Mouse (Mus musculus) monocyte, adult 5-6 weeks (primary cell): ENCODE measurements at regions not wholly inside any gene's neighbourhood (a gene's known extent, or its start where the extent isn't known, plus 50 kb on each side); places are given as distances from the start of the nearest gene placed in this dataset.
"Not testable (repeated sequence)": the region's sequence is repeated elsewhere in the genome, so short reads cannot be mapped to it uniquely, and the experiment has no call there.

Experiments used
- ATAC-seq: fragments of 153-309, 156-312 bp; replicated peaks from 2 replicates; pipeline ENCODE4 v1.8.0; 2017; ENCODE audit warnings: mild to moderate bottlenecking; ENCODE audit not compliant: low TSS enrichment, insufficient number of reproducible peaks, severe bottlenecking, poor library complexity, low FRiP score

DNA sequence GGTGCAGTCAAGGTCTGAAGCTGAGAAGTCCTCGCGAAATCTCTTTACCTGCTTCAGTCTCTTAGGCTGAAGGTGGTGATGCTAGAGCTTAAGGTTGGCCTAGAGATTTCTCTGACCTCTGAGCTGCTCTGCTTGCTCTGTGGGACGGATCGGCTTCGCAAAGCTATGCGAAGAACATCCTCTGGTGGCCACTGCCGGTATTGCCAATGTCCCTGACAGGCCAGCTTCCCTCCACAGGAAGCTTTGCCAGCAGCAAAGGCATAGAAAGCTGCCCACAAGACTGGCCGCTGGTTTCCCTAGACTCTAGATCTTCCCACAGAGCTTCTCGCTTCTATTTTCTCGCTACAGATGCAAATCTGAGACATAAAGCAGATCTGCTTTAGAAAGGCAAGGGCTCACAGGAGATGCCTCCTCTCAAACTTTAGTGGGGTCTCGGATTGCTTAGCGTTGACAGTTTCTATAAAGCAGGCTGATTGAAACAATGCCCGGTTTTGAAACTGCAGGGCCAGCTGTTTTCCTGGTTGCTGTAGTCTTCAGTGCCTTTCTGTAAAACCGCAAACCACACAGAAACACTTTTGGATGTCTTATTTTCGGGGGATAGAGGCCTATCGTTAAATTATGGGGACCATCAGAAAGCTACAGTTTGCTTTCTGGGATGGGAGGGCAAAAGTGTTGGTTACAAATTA is 153.7 kb downstream of the Car8 start:
- ATAC-seq, result no peak

GRCm38 (mm10) chr4:8079349-8079748 is 159.5 kb downstream of the Car8 start:
- no peak for ATAC-seq

- no peak for ATAC-seq
Measured at GRCm38 (mm10) chr4:8072989-8073573, 165.8 kb downstream of the Car8 start.

DNA sequence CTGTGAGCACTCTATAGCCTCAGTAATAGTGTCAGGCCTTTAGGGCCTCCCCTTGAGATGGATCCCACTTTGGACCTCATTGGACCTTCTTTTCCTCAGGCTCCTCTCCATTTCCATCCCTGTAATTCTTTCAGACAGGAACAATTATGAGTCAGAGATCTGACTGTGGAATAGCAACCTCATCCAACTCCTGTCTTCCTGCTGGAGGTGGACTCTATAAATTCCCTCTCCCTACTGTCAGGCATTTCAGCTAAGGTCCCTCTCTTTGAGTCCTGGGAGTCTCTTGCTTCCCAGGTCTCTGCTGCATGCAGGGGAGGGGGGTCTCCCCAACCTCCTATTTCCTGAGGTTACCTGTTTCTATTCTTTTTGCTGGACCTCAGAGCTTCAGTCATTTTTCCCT is 168.1 kb downstream of the Car8 start:
- not testable (repeated sequence) for ATAC-seq

- ATAC-seq, result no peak
Measured at GRCm38 (mm10) chr4:8068086-8068485, 170.8 kb downstream of the Car8 start.

GRCm38 (mm10) chr4:8041776-8042175 is 197.1 kb downstream of the Car8 start:
- ATAC-seq, result no peak

- no peak for ATAC-seq
Measured at GRCm38 (mm10) chr4:8037863-8038262, 201.0 kb downstream of the Car8 start.

DNA sequence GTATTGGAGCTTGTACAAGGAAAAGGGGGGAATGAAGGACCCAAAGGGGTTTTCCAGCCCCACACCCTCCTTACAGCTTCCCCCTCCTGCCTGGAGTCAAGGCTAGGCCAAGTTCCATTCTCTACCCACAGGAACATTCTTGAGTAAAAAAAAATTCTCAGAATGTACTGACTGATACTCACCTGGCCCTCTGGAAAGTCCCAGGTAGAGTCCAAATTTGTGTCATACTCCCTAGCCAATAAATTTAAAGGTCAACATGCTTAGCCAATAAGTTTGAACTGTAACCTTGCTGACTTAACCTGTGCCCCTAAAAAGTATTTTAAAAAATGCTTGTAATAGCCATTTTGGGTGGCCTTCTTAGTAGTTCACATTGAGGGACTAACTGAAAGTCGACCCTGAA is 205.4 kb downstream of the Car8 start:
- ATAC-seq, result not testable (repeated sequence)

DNA sequence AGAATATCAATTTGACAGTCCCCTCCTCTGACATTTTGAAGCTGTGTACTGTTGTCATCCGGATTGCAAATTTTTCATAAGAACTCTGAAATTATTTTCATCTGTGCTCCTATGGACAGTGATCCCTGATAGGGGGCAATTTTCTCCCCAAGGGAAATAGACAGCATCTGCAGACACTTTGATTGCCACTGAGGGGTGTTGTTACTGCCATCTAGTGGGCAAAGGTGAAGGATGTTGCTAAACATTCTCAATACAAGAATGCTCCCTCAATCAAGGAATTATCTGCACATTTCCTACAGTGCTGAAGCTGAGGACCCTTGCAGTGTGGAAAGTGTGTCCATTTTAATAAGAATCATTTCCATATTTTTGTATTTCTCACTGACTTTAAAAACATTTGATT is 233.7 kb downstream of the Car8 start:
- no peak for ATAC-seq

- no peak for ATAC-seq
Measured at GRCm38 (mm10) chr4:7997575-7997953, 241.3 kb downstream of the Car8 start.

DNA sequence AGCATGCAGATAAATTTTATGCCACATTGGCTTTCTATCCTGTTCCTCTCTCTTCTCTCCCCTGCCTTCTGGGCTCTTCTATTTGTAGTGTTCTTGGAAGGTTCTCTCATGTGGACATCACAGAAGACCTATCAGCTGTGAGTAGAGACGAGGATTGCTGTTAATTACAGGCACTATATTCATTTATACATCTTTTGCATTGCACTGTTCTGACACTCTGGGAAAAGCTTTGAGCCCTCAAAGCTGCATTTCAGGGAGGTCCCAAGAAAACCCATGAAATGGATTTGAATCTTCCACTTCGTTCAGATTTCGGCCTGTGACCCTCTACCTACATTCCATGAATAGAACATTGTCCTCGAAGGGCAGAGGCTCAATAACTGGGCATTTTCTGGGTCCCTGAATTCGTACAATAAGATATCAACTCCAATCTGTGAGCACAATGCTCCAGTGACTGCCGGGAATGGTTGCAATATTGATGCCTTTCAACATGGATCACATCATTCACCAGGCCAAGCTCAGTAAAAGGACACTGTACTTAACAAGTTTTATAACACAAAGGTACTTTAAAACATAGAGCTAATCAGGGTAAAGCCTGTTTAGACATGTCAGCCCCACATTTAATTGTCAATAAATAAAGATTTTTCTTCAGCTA is 241.8 kb downstream of the Car8 start:
- no peak for ATAC-seq

DNA sequence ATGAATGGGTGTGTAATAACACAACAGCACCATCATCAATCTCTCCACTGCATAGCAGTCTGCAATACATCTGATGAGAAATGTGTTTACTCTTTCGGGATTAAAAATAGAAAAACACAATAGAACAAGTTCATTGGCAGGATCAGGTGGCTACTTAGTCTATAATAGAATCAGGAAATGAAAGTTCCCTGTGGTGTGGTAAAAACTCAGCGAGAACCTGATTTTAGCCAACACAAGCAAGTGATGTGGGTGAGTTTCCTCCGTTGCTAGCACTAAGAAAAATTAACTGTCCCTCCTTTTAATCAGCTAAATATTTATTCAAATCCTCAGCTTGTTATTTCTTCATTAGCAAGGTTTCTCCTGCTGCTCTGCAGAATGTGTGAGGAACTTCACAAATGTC is 245.9 kb downstream of the Car8 start:
- ATAC-seq, result no peak

- no peak for ATAC-seq
Measured at GRCm38 (mm10) chr4:7987781-7988180, 251.1 kb downstream of the Car8 start.

- ATAC-seq, result no peak
Measured at GRCm38 (mm10) chr4:7987346-7987745, 251.5 kb downstream of the Car8 start.

- no peak for ATAC-seq
Measured at GRCm38 (mm10) chr4:7984814-7985213, 254.0 kb downstream of the Car8 start.

DNA sequence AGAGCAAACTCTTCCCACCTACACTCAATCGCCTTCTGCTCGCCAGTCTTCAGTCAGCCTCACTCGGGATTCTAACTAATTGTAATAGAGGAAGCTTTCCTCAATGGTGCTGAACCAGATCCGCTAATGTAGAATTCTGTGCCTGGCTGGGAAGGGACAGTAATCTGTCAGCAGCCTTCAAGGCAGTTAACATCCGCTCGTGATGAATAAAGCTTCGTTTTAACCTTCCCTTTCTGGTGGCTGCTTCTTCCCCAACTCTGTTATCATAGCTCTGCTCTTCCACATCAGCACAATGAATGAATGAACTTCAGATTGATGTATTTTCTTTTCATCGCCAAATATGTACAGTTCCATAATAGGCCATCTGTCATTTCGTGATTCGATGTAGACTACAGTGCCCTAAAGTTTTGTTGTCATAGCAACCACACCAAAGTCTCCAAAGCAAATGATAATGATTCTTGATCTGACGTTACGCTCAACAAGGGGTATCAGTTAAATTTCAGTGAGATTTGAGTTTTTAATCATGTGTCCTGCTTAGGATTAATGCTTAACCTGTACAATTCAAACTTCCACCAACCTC is 259.0 kb downstream of the Car8 start:
- ATAC-seq, result no peak

DNA sequence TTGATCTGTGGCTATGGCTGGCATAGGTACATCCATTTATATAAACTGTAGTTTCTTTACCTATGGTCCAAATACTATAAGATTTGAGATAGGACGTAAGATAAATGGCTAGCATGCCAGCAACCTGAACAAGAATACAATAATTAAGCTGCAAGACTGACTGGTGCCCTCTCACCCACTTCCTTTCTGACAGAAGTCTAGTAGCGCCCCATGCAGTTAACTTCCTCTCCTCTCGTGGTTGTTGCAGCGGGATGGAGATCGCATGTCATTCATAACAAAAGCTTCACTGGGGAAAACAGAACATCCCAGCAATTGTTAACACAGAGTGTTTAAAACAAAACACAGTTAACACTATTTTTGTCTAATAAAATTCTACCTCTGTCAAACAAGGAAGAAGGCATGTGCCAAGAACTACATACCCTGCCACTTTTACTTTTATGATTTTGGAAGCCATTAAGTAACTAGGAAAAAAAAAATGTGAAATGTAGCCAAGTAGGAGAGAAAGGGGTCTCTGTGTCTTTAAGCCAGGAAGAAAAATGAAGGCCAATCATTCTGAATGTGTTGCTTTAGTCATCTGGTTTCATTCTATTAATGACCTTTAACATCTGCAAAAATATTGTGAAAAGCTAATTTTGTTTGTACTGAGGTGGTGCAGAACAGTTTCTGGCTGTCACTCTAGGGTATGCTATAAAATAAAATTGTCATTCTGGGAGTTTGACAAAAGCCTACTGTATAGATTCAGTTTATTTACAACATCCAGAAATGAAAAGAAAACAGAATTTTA is 261.0 kb downstream of the Car8 start:
- no peak for ATAC-seq

- ATAC-seq, result no peak
Measured at GRCm38 (mm10) chr4:7970272-7970671, 268.6 kb downstream of the Car8 start.

- ATAC-seq, result no peak
Measured at GRCm38 (mm10) chr4:7965663-7966062, 273.2 kb downstream of the Car8 start.
